ENCODE assay signal across 9 mouse cellular contexts in the genomic region with DNA sequence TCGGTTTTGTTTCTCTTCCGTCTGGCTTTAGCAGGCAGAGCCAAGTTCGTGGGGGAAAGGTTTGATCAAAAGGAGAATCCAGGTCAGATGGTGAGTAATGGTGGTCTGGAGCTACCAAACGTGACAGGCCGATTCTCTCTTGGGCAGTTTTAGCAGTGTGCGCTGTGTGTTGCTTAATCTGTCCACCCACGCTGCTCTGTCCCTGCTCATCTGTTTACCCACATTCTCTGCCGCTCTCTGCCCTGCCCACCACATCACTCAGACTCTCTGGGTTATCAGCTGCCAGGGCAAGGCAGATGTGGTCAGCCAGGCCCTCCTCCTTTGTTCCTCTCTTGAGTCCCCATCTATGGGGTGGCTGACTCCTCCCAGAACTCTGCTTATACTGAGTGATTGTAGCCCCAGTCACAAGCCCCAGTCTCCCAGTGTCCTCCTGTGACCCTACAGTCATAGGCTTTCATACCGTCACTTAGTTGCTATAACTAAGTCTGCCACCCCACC.
DNase-seq lines count a peak whose midpoint lies in the region; ATAC-seq and TF ChIP-seq lines count a peak whose summit lies in the region.
"Had no signal": no experiment of that assay in that cellular context is flagged by ENCODE, and none has a peak within 500 bp of the region (broad histone marks: within the 10 kb centered on the region; RNA-seq: fewer than 3 reads in every experiment).

No protein-coding gene starts in this region.

- peak; percentile 65 for ATAC-seq in kidney, embryonic 14.5 days (ENCODE audit: low FRiP score, low TSS enrichment)
- ATAC-seq in neural tube, embryonic 11.5 days (ENCODE audit: insufficient read depth, low FRiP score, low TSS enrichment) = peak; percentile 38

- no peak for TF ChIP-seq CTCF in kidney, adult 2 months (conservative IDR thresholded peaks at IDR 0.05; ENCODE audit: insufficient read depth, insufficient read length, low read depth, low read length)

- WGBS in kidney, embryonic 14.5 days = 23% methylated on average over 9 of the region's 9 CpGs
- WGBS in neural tube, embryonic 11.5 days = 23% methylated on average over 9 of the region's 9 CpGs
- whole genome bisulfite sequencing in kidney, adult 2 months = 54% methylated on average over 9 of the region's 9 CpGs

- no peak overlapping the region for H3K9ac ChIP-seq in kidney, embryonic 14.5 days (ENCODE audit: low read depth, low read length)
- H3K9ac ChIP-seq in neural tube, embryonic 11.5 days (ENCODE audit: low read length) = no peak overlapping the region

- no peak for DNase-seq in kidney, adult 11 months
- peak; percentile 52 for DNase-seq in embryo, embryonic 9.5 days (ENCODE audit: extremely low spot score)
- peak; percentile 24 for DNase-seq in induced T-regulatory cell, adult 2 months (ENCODE audit: low read depth)
- peak; percentile 42 for DNase-seq in neural tube, embryonic 11.5 days (ENCODE audit: low spot score)
- no peak for DNase-seq in cerebellum, postnatal 25 days
- no peak for DNase-seq in spleen, postnatal 10 days (ENCODE audit: low spot score in 2 of 2)
- DNase-seq in kidney, adult 2 months = no peak
- DNase-seq: kidney, adult 9 months had no signal

- H3K27me3 ChIP-seq in kidney, embryonic 14.5 days (ENCODE audit: control insufficient read depth, insufficient read depth, low read length) = no peaks in the 10 kb centered on the region
- no peaks in the 10 kb centered on the region for H3K27me3 ChIP-seq in neural tube, embryonic 11.5 days (ENCODE audit: control insufficient read depth, insufficient read depth, low read length)
- H3K27me3 ChIP-seq in kidney, adult 2 months (replicated peaks; ENCODE audit: control insufficient read depth, insufficient read depth, low read length) = no peaks in the 10 kb centered on the region

- no peak for TF ChIP-seq POLR2A in kidney, adult 2 months (IDR thresholded peaks at IDR 0.05; ENCODE audit: low read depth, low read length)

- H3K9me3 ChIP-seq in kidney, embryonic 14.5 days (ENCODE audit: control insufficient read depth, low read length) = no peaks in the 10 kb centered on the region
- H3K9me3 ChIP-seq in neural tube, embryonic 11.5 days (ENCODE audit: control insufficient read depth, low read length) = no peaks in the 10 kb centered on the region

- no peak overlapping the region for H3K27ac ChIP-seq in kidney, embryonic 14.5 days (ENCODE audit: low read depth, low read length)
- no peak overlapping the region for H3K27ac ChIP-seq in neural tube, embryonic 11.5 days (ENCODE audit: low read depth, low read length)
- H3K27ac ChIP-seq in kidney, adult 2 months (ENCODE audit: insufficient read depth, low read depth, low read length) = no peak overlapping the region

- peak overlapping the region; percentile 17 for H3K4me2 ChIP-seq in kidney, embryonic 14.5 days (replicated peaks; ENCODE audit: low read depth, low read length)
- 0 out of 2 replicates have a peak overlapping the region, but pooled peaks have one; percentile 2 for H3K4me2 ChIP-seq in neural tube, embryonic 11.5 days (ENCODE audit: low read depth)

- no peaks in the 10 kb centered on the region for H3K36me3 ChIP-seq in kidney, embryonic 14.5 days (ENCODE audit: control insufficient read depth, insufficient read depth, low read length)
- H3K36me3 ChIP-seq in neural tube, embryonic 11.5 days (ENCODE audit: control insufficient read depth, insufficient read depth, low read length) = no peaks in the 10 kb centered on the region
- no peaks in the 10 kb centered on the region for H3K36me3 ChIP-seq in kidney, adult 2 months (ENCODE audit: control insufficient read depth, insufficient read depth, low read length)

- H3K4me3 ChIP-seq in kidney, embryonic 14.5 days (ENCODE audit: low read length) = no peak overlapping the region
- no peak overlapping the region for H3K4me3 ChIP-seq in neural tube, embryonic 11.5 days (ENCODE audit: low read depth, low read length)
- no peak overlapping the region for H3K4me3 ChIP-seq in kidney, adult 2 months (ENCODE audit: insufficient read depth, low read depth, low read length)

- H3K4me1 ChIP-seq in kidney, embryonic 14.5 days (ENCODE audit: control insufficient read depth, insufficient read depth, low read length) = peaks cover 11% of the 10 kb centered on the region; the same call in 1 of the 2 replicates
- peaks cover 22% of the 10 kb centered on the region for H3K4me1 ChIP-seq in neural tube, embryonic 11.5 days (ENCODE audit: control insufficient read depth, insufficient read depth, low read length)
- H3K4me1 ChIP-seq in kidney, adult 2 months (ENCODE audit: control insufficient read depth, insufficient read depth, low read length) = no peaks in the 10 kb centered on the region

Comparison
In these comparisons a context has a peak if more than half of its experiments do, and no peak if none do; other contexts are left out.
1. DNase-seq: peak in embryo, embryonic 9.5 days (single experiment), induced T-regulatory cell, adult 2 months (single experiment) and neural tube, embryonic 11.5 days (single experiment); none in kidney, adult 11 months (single experiment), cerebellum, postnatal 25 days (0 of 2), spleen, postnatal 10 days (0 of 2) and kidney, adult 2 months (single experiment).